8 mouse cellular contexts compared by ENCODE assay signal in the genomic region with DNA sequence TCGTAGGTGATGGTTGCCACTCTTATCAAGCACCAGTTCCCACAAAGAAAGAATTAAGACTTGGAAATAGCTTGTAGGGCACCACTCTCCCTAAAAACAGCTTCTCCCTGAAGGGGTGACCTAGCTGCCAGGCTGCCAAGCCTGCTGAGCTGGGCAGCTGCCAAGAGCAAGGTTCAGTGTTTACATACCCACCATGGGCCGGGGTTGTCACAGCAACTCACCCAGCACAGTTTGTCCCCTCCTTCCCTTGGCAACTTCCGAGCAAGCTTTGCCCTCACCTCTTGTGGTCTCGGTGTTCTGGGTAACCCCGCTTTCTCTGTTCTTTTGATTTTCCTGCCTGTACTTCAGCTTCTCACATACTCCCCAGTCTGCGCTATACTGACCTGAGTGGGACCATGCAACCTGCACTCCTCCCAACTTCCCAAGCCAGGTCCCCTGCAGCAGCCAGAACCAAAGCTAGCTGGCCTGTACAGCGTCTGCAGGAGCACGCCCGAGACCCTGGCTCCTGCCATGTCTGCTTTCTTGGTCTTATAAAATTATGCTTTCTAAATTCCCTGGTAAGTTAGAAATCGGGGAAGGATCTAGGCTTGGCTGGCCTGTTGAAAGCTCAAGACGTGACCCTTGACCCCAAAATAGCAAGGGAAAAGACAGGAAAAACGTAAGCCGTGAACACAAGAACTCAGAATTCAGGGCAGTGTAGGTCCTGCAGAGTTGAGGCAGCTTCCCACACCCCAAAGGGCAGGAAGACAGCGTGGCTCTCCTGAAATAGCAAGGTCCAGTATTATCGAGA. TPM values are rescaled to one million over a fixed set of nuclear protein-coding genes. Genes with fewer than 3 reads are reported as not detected.
DNase-seq lines count a peak whose midpoint lies in the region; ATAC-seq and TF ChIP-seq lines count a peak whose summit lies in the region.

No protein-coding gene starts in this region.

- peaks cover 13% of the 10 kb centered on the region for H3K36me3 ChIP-seq in heart, embryonic 12.5 days
- no peaks in the 10 kb centered on the region for H3K36me3 ChIP-seq in intestine, embryonic 16.5 days (ENCODE audit: control insufficient read depth, insufficient read depth, low read length)
- H3K36me3 ChIP-seq in limb, embryonic 10.5 days = peaks cover 18% of the 10 kb centered on the region

- no peaks in the 10 kb centered on the region for H3K27me3 ChIP-seq in heart, embryonic 12.5 days (replicated peaks)
- H3K27me3 ChIP-seq in intestine, embryonic 16.5 days (replicated peaks; ENCODE audit: control insufficient read depth, insufficient read depth, low read length) = no peaks in the 10 kb centered on the region
- H3K27me3 ChIP-seq in limb, embryonic 10.5 days (ENCODE audit: low read depth, poor library complexity, severe bottlenecking) = no peaks in the 10 kb centered on the region

- no peak overlapping the region for H3K27ac ChIP-seq in heart, embryonic 12.5 days (ENCODE audit: poor library complexity, severe bottlenecking)
- H3K27ac ChIP-seq in cortical plate, adult 2 months (ENCODE audit: insufficient read depth, low read length) = peak overlapping the region; percentile 45; the same call in 1 of the 2 replicates
- peak overlapping the region; percentile 82 for H3K27ac ChIP-seq in intestine, embryonic 16.5 days (ENCODE audit: low read length)
- peak overlapping the region; percentile 2; the same call in 1 of the 2 replicates for H3K27ac ChIP-seq in limb, embryonic 10.5 days

- no peak overlapping the region for H3K4me3 ChIP-seq in heart, embryonic 12.5 days
- no peak overlapping the region for H3K4me3 ChIP-seq in cortical plate, adult 2 months (ENCODE audit: insufficient read depth, low read length)
- H3K4me3 ChIP-seq in intestine, embryonic 16.5 days (ENCODE audit: low read length) = no peak overlapping the region
- no peak overlapping the region for H3K4me3 ChIP-seq in limb, embryonic 10.5 days

- no peak for TF ChIP-seq POLR2A in cortical plate, adult 2 months (IDR thresholded peaks at IDR 0.05; ENCODE audit: extremely low read depth, insufficient read depth, low read length)

- TF ChIP-seq CTCF in cortical plate, adult 2 months (IDR thresholded peaks at IDR 0.05; ENCODE audit: extremely low read depth, insufficient read depth, low read length) = no peak

- H3K4me2 ChIP-seq in heart, embryonic 12.5 days = no peak overlapping the region
- no peak overlapping the region for H3K4me2 ChIP-seq in intestine, embryonic 16.5 days (ENCODE audit: low read depth, low read length)

- peak; percentile 98 for DNase-seq in heart, adult 11 months
- peak; percentile 46 for DNase-seq in NIH3T3 (ENCODE audit: low read depth)
- DNase-seq in limb, embryonic 10.5 days (ENCODE audit: low spot score) = no peak

- WGBS in heart, embryonic 12.5 days = 78% methylated on average over 15 of the region's 15 CpGs
- WGBS in intestine, embryonic 16.5 days = 69% methylated on average over 15 of the region's 15 CpGs
- 87% methylated on average over 15 of the region's 15 CpGs for WGBS in limb, embryonic 10.5 days

- peaks cover 10% of the 10 kb centered on the region; the same call in 1 of the 2 replicates for H3K4me1 ChIP-seq in heart, embryonic 12.5 days (replicated peaks)
- peaks cover 8% of the 10 kb centered on the region for H3K4me1 ChIP-seq in cortical plate, adult 2 months (ENCODE audit: control insufficient read depth, insufficient read depth, low read length)
- peaks cover 23% of the 10 kb centered on the region for H3K4me1 ChIP-seq in intestine, embryonic 16.5 days (ENCODE audit: control insufficient read depth, insufficient read depth, low read length)
- peaks cover 15% of the 10 kb centered on the region for H3K4me1 ChIP-seq in limb, embryonic 10.5 days

- H3K9ac ChIP-seq in heart, embryonic 12.5 days = no peak overlapping the region
- peak overlapping the region; percentile 49 for H3K9ac ChIP-seq in intestine, embryonic 16.5 days (ENCODE audit: low read depth, low read length)

- ATAC-seq in heart, embryonic 12.5 days (ENCODE audit: insufficient number of reproducible peaks, low FRiP score) = no peak; the same call in 1 of the 2 replicates
- peak; percentile 68 for ATAC-seq in intestine, embryonic 16.5 days
- peak; percentile 55; the same call in 1 of the 2 replicates for ATAC-seq in neutrophil, adult 5-6 weeks (ENCODE audit: extremely low read depth, insufficient number of reproducible peaks, low FRiP score, poor library complexity, severe bottlenecking)
- ATAC-seq in monocyte, adult 5-6 weeks (replicated peaks; ENCODE audit: insufficient number of reproducible peaks, low FRiP score, low TSS enrichment, poor library complexity, severe bottlenecking) = no peak

- no peaks in the 10 kb centered on the region for H3K9me3 ChIP-seq in heart, embryonic 12.5 days (replicated peaks)
- H3K9me3 ChIP-seq in intestine, embryonic 16.5 days (ENCODE audit: control insufficient read depth, low read length) = no peaks in the 10 kb centered on the region
- H3K9me3 ChIP-seq in limb, embryonic 10.5 days (replicated peaks) = no peaks in the 10 kb centered on the region

RNA-seq across cellular contexts. Expression of gene Emg1, which starts 17.6 kb away (rescaled TPM):
- polyA plus RNA-seq in heart, embryonic 12.5 days (2016; fragmentation: Nextera tagmentation; extraction: Ambion mirVana) = 105 and 107 TPM in 2 replicates
- polyA plus RNA-seq in cortical plate, adult 2 months (2012; rRNA removed) = 57.3 and 58.3 TPM in 2 replicates
- 202 and 222 TPM in 2 replicates for polyA plus RNA-seq in intestine, embryonic 16.5 days (2015; fragmentation: Nextera tagmentation; extraction: Ambion mirVana)
- 254 and 298 TPM in 2 replicates for polyA plus RNA-seq in limb, embryonic 10.5 days (2016; fragmentation: Nextera tagmentation; extraction: Ambion mirVana)
- 89.3 and 107 TPM in 2 replicates for total RNA-seq in neutrophil, adult 5-6 weeks (2017)
- total RNA-seq in monocyte, adult 5-6 weeks (2017) = 82.8 to 125 TPM (median 86.6 TPM) in 3 replicates

RNA-seq across cellular contexts. Expression of gene Phb2, which starts 17.8 kb away (rescaled TPM):
- polyA plus RNA-seq in heart, embryonic 12.5 days (2016; fragmentation: Nextera tagmentation; extraction: Ambion mirVana) = 345 and 349 TPM in 2 replicates
- 104 and 105 TPM in 2 replicates for polyA plus RNA-seq in cortical plate, adult 2 months (2012; rRNA removed)
- polyA plus RNA-seq in intestine, embryonic 16.5 days (2015; fragmentation: Nextera tagmentation; extraction: Ambion mirVana) = 471 and 489 TPM in 2 replicates
- polyA plus RNA-seq in limb, embryonic 10.5 days (2016; fragmentation: Nextera tagmentation; extraction: Ambion mirVana) = 501 and 622 TPM in 2 replicates
- 110 and 117 TPM in 2 replicates for total RNA-seq in neutrophil, adult 5-6 weeks (2017)
- 123 to 138 TPM (median 126 TPM) in 3 replicates for total RNA-seq in monocyte, adult 5-6 weeks (2017)

RNA-seq across cellular contexts. Expression of gene Lpcat3, which starts 31.5 kb away (rescaled TPM):
- 37.4 and 40.0 TPM in 2 replicates for polyA plus RNA-seq in heart, embryonic 12.5 days (2016; fragmentation: Nextera tagmentation; extraction: Ambion mirVana)
- polyA plus RNA-seq in cortical plate, adult 2 months (2012; rRNA removed) = 45.3 and 47.6 TPM in 2 replicates
- polyA plus RNA-seq in intestine, embryonic 16.5 days (2015; fragmentation: Nextera tagmentation; extraction: Ambion mirVana) = 195 and 219 TPM in 2 replicates
- polyA plus RNA-seq in limb, embryonic 10.5 days (2016; fragmentation: Nextera tagmentation; extraction: Ambion mirVana) = 37.3 and 45.7 TPM in 2 replicates
- total RNA-seq in neutrophil, adult 5-6 weeks (2017) = 21.4 and 26.5 TPM in 2 replicates
- total RNA-seq in monocyte, adult 5-6 weeks (2017) = 18.6 to 29.6 TPM (median 20.8 TPM) in 3 replicates

RNA-seq across cellular contexts. Expression of gene Ptpn6, which starts 44.2 kb away (rescaled TPM):
- 4.4 and 4.9 TPM in 2 replicates for polyA plus RNA-seq in heart, embryonic 12.5 days (2016; fragmentation: Nextera tagmentation; extraction: Ambion mirVana)
- 6.3 and 6.5 TPM in 2 replicates for polyA plus RNA-seq in cortical plate, adult 2 months (2012; rRNA removed)
- polyA plus RNA-seq in intestine, embryonic 16.5 days (2015; fragmentation: Nextera tagmentation; extraction: Ambion mirVana) = 20.4 and 22.5 TPM in 2 replicates
- 6.2 and 7.6 TPM in 2 replicates for polyA plus RNA-seq in limb, embryonic 10.5 days (2016; fragmentation: Nextera tagmentation; extraction: Ambion mirVana)
- total RNA-seq in neutrophil, adult 5-6 weeks (2017) = 1,943 and 2,202 TPM in 2 replicates
- 1,360 to 1,911 TPM (median 1,427 TPM) in 3 replicates for total RNA-seq in monocyte, adult 5-6 weeks (2017)

RNA-seq across cellular contexts. Expression of gene Grcc10, which starts 46.8 kb away (rescaled TPM):
- polyA plus RNA-seq in heart, embryonic 12.5 days (2016; fragmentation: Nextera tagmentation; extraction: Ambion mirVana) = 352 and 365 TPM in 2 replicates
- 340 and 352 TPM in 2 replicates for polyA plus RNA-seq in cortical plate, adult 2 months (2012; rRNA removed)
- polyA plus RNA-seq in intestine, embryonic 16.5 days (2015; fragmentation: Nextera tagmentation; extraction: Ambion mirVana) = 309 and 334 TPM in 2 replicates
- polyA plus RNA-seq in limb, embryonic 10.5 days (2016; fragmentation: Nextera tagmentation; extraction: Ambion mirVana) = 384 and 460 TPM in 2 replicates
- total RNA-seq in neutrophil, adult 5-6 weeks (2017) = 161 and 171 TPM in 2 replicates
- 150 to 174 TPM (median 165 TPM) in 3 replicates for total RNA-seq in monocyte, adult 5-6 weeks (2017)

Comparison
In these comparisons a context has a peak if more than half of its experiments do, and no peak if none do; other contexts are left out.
1. ATAC-seq: peak in intestine, embryonic 16.5 days (single experiment) and neutrophil, adult 5-6 weeks (single experiment); none in heart, embryonic 12.5 days (single experiment) and monocyte, adult 5-6 weeks (single experiment).